Mouse (Mus musculus) CH12.LX (cell line): ENCODE measurements around the gene Ms4a12. TPM values are rescaled to one million over a fixed set of nuclear protein-coding genes. Genes with fewer than 3 reads are reported as not detected.

Experiments
- DNase-seq: peaks from one replicate; pipeline ENCODE4 v3.0.0-alpha.2; 2013; ENCODE audit errors: extremely low read depth
- H3K27ac ChIP-seq: 2 replicates; pipeline ENCODE4 v1.5.1; 2012; ENCODE audit warnings: low read depth, mild to moderate bottlenecking, control low read depth, moderate library complexity; ENCODE audit not compliant: insufficient read depth
- H3K27me3 ChIP-seq: replicated peaks from 2 replicates; pipeline ENCODE3; 2012; ENCODE audit warnings: inconsistent platforms
- H3K36me3 ChIP-seq, 2 experiments: replicated peaks in 1 of 2; 2 replicates each; pipeline versions ENCODE3 to v1.6.1; 2012; ENCODE audit warnings: inconsistent platforms in 1 of 2, low read length in 1 of 2, mild to moderate bottlenecking in 1 of 2, mixed read lengths in 1 of 2, moderate library complexity in 1 of 2; ENCODE audit not compliant: control insufficient read depth in 1 of 2, insufficient read depth in 1 of 2
- H3K4me1 ChIP-seq, 2 experiments: 2 replicates each; pipeline ENCODE4 v1.6.1; 2012; ENCODE audit warnings: inconsistent platforms in 1 of 2, moderate library complexity in 1 of 2; ENCODE audit not compliant: insufficient read depth in 2 of 2, control insufficient read depth in 1 of 2
- H3K4me2 ChIP-seq: 2 replicates; pipeline ENCODE4 v1.6.1; 2012; ENCODE audit warnings: low read depth, mild to moderate bottlenecking, control low read depth; ENCODE audit not compliant: poor library complexity, insufficient read depth, severe bottlenecking
- H3K4me3 ChIP-seq, 3 experiments: fragments of 150-350 bp in 1 of 3; sonication (generic) in 1 of 3; replicated peaks in 1 of 3; 2 replicates each; pipeline versions ENCODE3 to v1.5.1; 2011 to 2012; ENCODE audit warnings: low read depth in 2 of 3, low read length in 2 of 3, mild to moderate bottlenecking in 2 of 3, moderate library complexity in 2 of 3, control low read depth in 1 of 3, improper control_type of control experiment in 1 of 3, inconsistent platforms in 1 of 3, mixed read lengths in 1 of 3; ENCODE audit not compliant: poor library complexity in 1 of 3
- H3K79me2 ChIP-seq: replicated peaks from 2 replicates; pipeline ENCODE4 v1.6.1; 2012; ENCODE audit warnings: mild to moderate bottlenecking, moderate library complexity; ENCODE audit not compliant: control insufficient read depth, poor library complexity, insufficient read depth, severe bottlenecking; ENCODE audit errors: extremely low read depth
- H3K9ac ChIP-seq: 2 replicates; pipeline ENCODE4 v1.6.1; 2012; ENCODE audit warnings: low read depth, mild to moderate bottlenecking, control low read depth, moderate library complexity; ENCODE audit not compliant: insufficient read depth
- H3K9me3 ChIP-seq: replicated peaks from 2 replicates; pipeline ENCODE3; 2012; ENCODE audit warnings: low read length, inconsistent platforms, mixed read lengths
- BHLHE40 ChIP-seq: IDR thresholded peaks from 2 replicates; pipeline ENCODE4 v1.6.1; 2011; ENCODE audit warnings: mild to moderate bottlenecking, low read depth, low read length, improper control_type of control experiment
- CTCF ChIP-seq, 2 experiments: IDR thresholded peaks in 1 of 2; conservative IDR thresholded peaks in 1 of 2; 2 replicates each; pipeline ENCODE4 v1.5.1; 2011 to 2012; ENCODE audit warnings: low read depth in 2 of 2, low read length in 2 of 2, improper control_type of control experiment in 1 of 2, inconsistent platforms in 1 of 2, mild to moderate bottlenecking in 1 of 2, moderate library complexity in 1 of 2
- ELF1 ChIP-seq: IDR thresholded peaks from 2 replicates; pipeline ENCODE4 v1.6.1; 2014; ENCODE audit warnings: low read depth, mild to moderate bottlenecking, inconsistent platforms, low read length, improper control_type of control experiment
- ETS1 ChIP-seq: conservative IDR thresholded peaks from 2 replicates; pipeline ENCODE4 v1.6.1; 2012; ENCODE audit warnings: low read depth, mild to moderate bottlenecking, inconsistent platforms, low read length, improper control_type of control experiment, moderate library complexity
- MAX ChIP-seq: IDR thresholded peaks from 2 replicates; pipeline ENCODE4 v1.6.1; 2011; ENCODE audit warnings: low read length, improper control_type of control experiment
- MAZ ChIP-seq: IDR thresholded peaks from 2 replicates; pipeline ENCODE4 v1.6.1; 2012; ENCODE audit warnings: low read depth, mild to moderate bottlenecking, inconsistent platforms, low read length, improper control_type of control experiment, moderate library complexity
- MYC ChIP-seq: IDR thresholded peaks from 2 replicates; pipeline ENCODE4 v1.6.1; 2011; ENCODE audit warnings: low read depth, mild to moderate bottlenecking, improper control_type of control experiment, low read length
- RAD21 ChIP-seq: IDR thresholded peaks from 2 replicates; pipeline ENCODE4 v1.6.1; 2011; ENCODE audit warnings: low read depth, mild to moderate bottlenecking, low read length, improper control_type of control experiment, moderate library complexity
- SMC3 ChIP-seq: IDR thresholded peaks from 2 replicates; pipeline ENCODE4 v1.6.1; 2011; ENCODE audit warnings: low read depth, low read length, improper control_type of control experiment
- TCF12 ChIP-seq: IDR thresholded peaks from 2 replicates; pipeline ENCODE4 v1.6.1; 2014; ENCODE audit warnings: low read depth, mild to moderate bottlenecking, inconsistent platforms, low read length, improper control_type of control experiment
- ZMIZ1 ChIP-seq: IDR thresholded peaks from 2 replicates; pipeline ENCODE4 v1.6.1; 2012; ENCODE audit warnings: low read depth, mild to moderate bottlenecking, inconsistent platforms, low read length, improper control_type of control experiment
- dilution Hi-C: fragments of 300-500 bp; cut with MboI; formaldehyde crosslinking; loops from 2 replicates; pipeline ENCODE4 v1.14.3; 2020; ENCODE audit warnings: low sequenced_read_pairs; ENCODE audit not compliant: extremely low pct_unique_long_range_greater_than_20kb, extremely low pct_ligation_motif_present
- in situ Hi-C: fragments of 300-500 bp; cut with MboI; formaldehyde crosslinking; loops from 3 replicates; pipeline ENCODE4 v1.14.3; 2019; ENCODE audit warnings: low sequenced_read_pairs, low pct_ligation_motif_present, low pct_unique_long_range_greater_than_20kb, mixed read lengths
- polyA plus RNA-seq: library from polyadenylated mRNA; unstranded; fragments of >175 nt; gene quantifications from 2 replicates; pipeline ENCODE4 v1.2.1, GENCODE M21; 2012; ENCODE audit warnings: low read depth; ENCODE audit not compliant: insufficient read length
- total RNA-seq, 2 experiments: library from RNA; depleted of rRNA; stranded (reverse); fragments of 300-350 nt in 1 of 2; fragments of >200 nt in 1 of 2; gene quantifications; 2 replicates each; pipeline ENCODE4 v1.2.3; 2012 to 2014

Gene Ms4a12
- total and polyA plus RNA-seq, 3 experiments = not detected

GRCm38 (mm10) chr19:11165172-11165571, 67.1 kb downstream of the Ms4a12 start, which contains the start of gene 1700025F22Rik:
1700025F22Rik (minus strand) TSS chr19:11165320.
- no peak within 1 kb of the TSS for H3K4me3 ChIP-seq
- H3K4me2 ChIP-seq = no peak within 1 kb of the TSS
- H3K27me3 ChIP-seq = no peaks in the 10 kb centered on the region
- H3K79me2 ChIP-seq = no peaks in the 10 kb centered on the region
- H3K36me3 ChIP-seq = no peaks in the 10 kb centered on the region
- H3K9me3 ChIP-seq = no peaks in the 10 kb centered on the region
- DNase-seq = peak; percentile 17
- H3K27ac ChIP-seq = no peak within 1 kb of the TSS
- in situ Hi-C loops (no loop called here), dilution Hi-C loops (no loop called here)
- TF ChIP-seq ZMIZ1 (no peak), MYC (no peak), TCF12 (peak; percentile 28; the same call in 1 of the 2 replicates), CTCF (conservative IDR thresholded peaks at IDR 0.05 in 1 of 2, IDR thresholded peaks at IDR 0.05 in 1 of 2; ENCODE audit: low read depth in 2 of 2, low read length in 2 of 2) (peak; percentile 27 to 75; a peak in 2 of 4 replicates), MAZ (no peak), MAX (peak; percentile 54; the same call in 1 of the 2 replicates), RAD21 (peak; percentile 61), SMC3 (peak; percentile 76), ETS1 (no peak), BHLHE40 (peak; percentile 64), ELF1 (0 out of 2 replicates have a peak, but pooled peaks have one; percentile 25)
- no peaks in the 10 kb centered on the region for H3K4me1 ChIP-seq
- H3K9ac ChIP-seq = no peak within 1 kb of the TSS

Other genes with a start within 250 kb of the Ms4a12 start
- not detected in 2 replicates for gene Ms4a15, start 239.2 kb downstream of the Ms4a12 start, total RNA-seq (2012; rRNA removed)
- gene Ms4a15, start 239.2 kb downstream of the Ms4a12 start, total RNA-seq (2014; rRNA removed) = not detected in 2 replicates
- gene Ms4a15, start 239.2 kb downstream of the Ms4a12 start, polyA plus RNA-seq = 0.37 TPM in 1 of 2 replicates, not detected in the other
- gene Ms4a18, start 214.4 kb downstream of the Ms4a12 start, total RNA-seq (2012; rRNA removed) = not detected in 2 replicates
- gene Ms4a18, start 214.4 kb downstream of the Ms4a12 start, total RNA-seq (2014; rRNA removed) = not detected in 2 replicates
- gene Ms4a18, start 214.4 kb downstream of the Ms4a12 start, polyA plus RNA-seq = not detected in 2 replicates
- not detected in 2 replicates for gene Ms4a8a, start 151.3 kb downstream of the Ms4a12 start, total RNA-seq (2012; rRNA removed)
- not detected in 2 replicates for gene Ms4a8a, start 151.3 kb downstream of the Ms4a12 start, total RNA-seq (2014; rRNA removed)
- gene Ms4a8a, start 151.3 kb downstream of the Ms4a12 start, polyA plus RNA-seq = not detected in 2 replicates
- gene 1700017D01Rik, start 101.6 kb downstream of the Ms4a12 start, total RNA-seq (2012; rRNA removed) = not detected in 2 replicates
- not detected in 2 replicates for gene 1700017D01Rik, start 101.6 kb downstream of the Ms4a12 start, total RNA-seq (2014; rRNA removed)
- gene 1700017D01Rik, start 101.6 kb downstream of the Ms4a12 start, polyA plus RNA-seq = not detected in 2 replicates
- gene 1700025F22Rik, start 67.1 kb downstream of the Ms4a12 start, total RNA-seq (2012; rRNA removed) = not detected in 2 replicates
- gene 1700025F22Rik, start 67.1 kb downstream of the Ms4a12 start, total RNA-seq (2014; rRNA removed) = not detected in 2 replicates
- gene 1700025F22Rik, start 67.1 kb downstream of the Ms4a12 start, polyA plus RNA-seq = not detected in 2 replicates
- not detected in 2 replicates for gene Ms4a13, start 35.7 kb downstream of the Ms4a12 start, total RNA-seq (2012; rRNA removed)
- gene Ms4a13, start 35.7 kb downstream of the Ms4a12 start, total RNA-seq (2014; rRNA removed) = not detected in 2 replicates
- gene Ms4a13, start 35.7 kb downstream of the Ms4a12 start, polyA plus RNA-seq = not detected in 2 replicates
- gene Ms4a1, start 33.8 kb upstream of the Ms4a12 start, total RNA-seq (2012; rRNA removed) = 106 and 137 TPM in 2 replicates
- gene Ms4a1, start 33.8 kb upstream of the Ms4a12 start, total RNA-seq (2014; rRNA removed) = 642 and 726 TPM in 2 replicates
- gene Ms4a1, start 33.8 kb upstream of the Ms4a12 start, polyA plus RNA-seq = 345 and 387 TPM in 2 replicates
- gene Ms4a5, start 51.4 kb upstream of the Ms4a12 start, total RNA-seq (2012; rRNA removed) = not detected in 2 replicates
- not detected in 2 replicates for gene Ms4a5, start 51.4 kb upstream of the Ms4a12 start, total RNA-seq (2014; rRNA removed)
- not detected in 2 replicates for gene Ms4a5, start 51.4 kb upstream of the Ms4a12 start, polyA plus RNA-seq
- not detected in 2 replicates for gene Ms4a14, start 82.0 kb upstream of the Ms4a12 start, total RNA-seq (2012; rRNA removed)
- gene Ms4a14, start 82.0 kb upstream of the Ms4a12 start, total RNA-seq (2014; rRNA removed) = not detected in 2 replicates
- gene Ms4a14, start 82.0 kb upstream of the Ms4a12 start, polyA plus RNA-seq = 0.12 and 0.17 TPM in 2 replicates
- gene Ms4a7, start 103.7 kb upstream of the Ms4a12 start, total RNA-seq (2012; rRNA removed) = 1.4 and 1.8 TPM in 2 replicates
- 2.5 and 3.2 TPM in 2 replicates for gene Ms4a7, start 103.7 kb upstream of the Ms4a12 start, total RNA-seq (2014; rRNA removed)
- gene Ms4a7, start 103.7 kb upstream of the Ms4a12 start, polyA plus RNA-seq = 4.3 TPM in 2 replicates
- gene Ms4a4a, start 143.1 kb upstream of the Ms4a12 start, total RNA-seq (2012; rRNA removed) = 0.21 TPM in 1 of 2 replicates, not detected in the other
- not detected in 2 replicates for gene Ms4a4a, start 143.1 kb upstream of the Ms4a12 start, total RNA-seq (2014; rRNA removed)
- gene Ms4a4a, start 143.1 kb upstream of the Ms4a12 start, polyA plus RNA-seq = 0.29 TPM in 1 of 2 replicates, not detected in the other
- gene Ms4a4c, start 172.3 kb upstream of the Ms4a12 start, total RNA-seq (2012; rRNA removed) = 0.08 and 0.38 TPM in 2 replicates
- 0.54 and 2.5 TPM in 2 replicates for gene Ms4a4c, start 172.3 kb upstream of the Ms4a12 start, total RNA-seq (2014; rRNA removed)
- gene Ms4a4c, start 172.3 kb upstream of the Ms4a12 start, polyA plus RNA-seq = 0.59 and 0.60 TPM in 2 replicates
- not detected in 2 replicates for gene Ms4a4b, start 211.1 kb upstream of the Ms4a12 start, total RNA-seq (2012; rRNA removed)
- gene Ms4a4b, start 211.1 kb upstream of the Ms4a12 start, total RNA-seq (2014; rRNA removed) = not detected in 2 replicates
- gene Ms4a4b, start 211.1 kb upstream of the Ms4a12 start, polyA plus RNA-seq = not detected in 2 replicates
- 3.5 and 5.0 TPM in 2 replicates for gene Ms4a6c, start 236.9 kb upstream of the Ms4a12 start, total RNA-seq (2012; rRNA removed)
- 20.0 and 22.2 TPM in 2 replicates for gene Ms4a6c, start 236.9 kb upstream of the Ms4a12 start, total RNA-seq (2014; rRNA removed)
- 14.3 and 19.6 TPM in 2 replicates for gene Ms4a6c, start 236.9 kb upstream of the Ms4a12 start, polyA plus RNA-seq